Mouse (Mus musculus) heart, embryonic 14.5 days (tissue): ENCODE results near the gene Tspan17. TPM values are rescaled to one million over a fixed set of nuclear protein-coding genes. Genes with fewer than 3 reads are reported as not detected.

Experiments used
- ATAC-seq: fragments of 200-750 bp; cut with Nextera tagmentation; 2 replicates; pipeline ENCODE4 v1.8.0; 2017; ENCODE audit warnings: low read depth, moderate TSS enrichment; ENCODE audit not compliant: insufficient number of reproducible peaks, insufficient read depth, low FRiP score
- H3K27ac ChIP-seq, 2 experiments: fragments of 200-500 bp in 1 of 2; fragments of 300-500 bp in 1 of 2; sonication (generic) in 1 of 2; replicated peaks in 1 of 2; 2 replicates each; pipeline ENCODE4 v1.5.1; 2012 to 2014; ENCODE audit warnings: low read depth in 2 of 2, low read length in 2 of 2, control low read depth in 1 of 2, mild to moderate bottlenecking in 1 of 2, mixed read lengths in 1 of 2; ENCODE audit not compliant: control insufficient read depth in 1 of 2, insufficient read depth in 1 of 2
- H3K27me3 ChIP-seq: fragments of 300-500 bp; sonication (generic); 2 replicates; pipeline ENCODE4 v1.6.1; 2014; ENCODE audit warnings: mild to moderate bottlenecking, low read length, control low read depth; ENCODE audit not compliant: control insufficient read depth, insufficient read depth
- H3K36me3 ChIP-seq: fragments of 300-500 bp; sonication (generic); 2 replicates; pipeline ENCODE4 v1.6.1; 2014; ENCODE audit warnings: mild to moderate bottlenecking, control low read depth, low read length, mixed read lengths; ENCODE audit not compliant: control insufficient read depth, insufficient read depth
- H3K4me1 ChIP-seq, 2 experiments: fragments of 200-500 bp in 1 of 2; fragments of 300-500 bp in 1 of 2; sonication (generic) in 1 of 2; 2 replicates each; pipeline ENCODE4 v1.6.1; 2012 to 2014; ENCODE audit warnings: low read length in 2 of 2, control low read depth in 1 of 2, mixed read lengths in 1 of 2; ENCODE audit not compliant: control insufficient read depth in 2 of 2, insufficient read depth in 2 of 2
- H3K4me2 ChIP-seq: fragments of 300-500 bp; sonication (generic); 2 replicates; pipeline ENCODE4 v1.6.1; 2014; ENCODE audit warnings: mild to moderate bottlenecking, low read length
- H3K4me3 ChIP-seq, 2 experiments: fragments of 200-500 bp in 1 of 2; fragments of 300-500 bp in 1 of 2; sonication (generic) in 1 of 2; 2 replicates each; pipeline ENCODE4 v1.5.1; 2012 to 2014; ENCODE audit warnings: low read length in 2 of 2, mild to moderate bottlenecking in 2 of 2, control low read depth in 1 of 2, low read depth in 1 of 2, moderate library complexity in 1 of 2; ENCODE audit not compliant: control insufficient read depth in 1 of 2, insufficient read depth in 1 of 2
- H3K9ac ChIP-seq: fragments of 300-500 bp; sonication (generic); 2 replicates; pipeline ENCODE4 v1.6.1; 2014; ENCODE audit warnings: mild to moderate bottlenecking, low read length
- H3K9me3 ChIP-seq: fragments of 300-500 bp; sonication (generic); 2 replicates; pipeline ENCODE4 v1.6.1; 2016; ENCODE audit warnings: low read length, control low read depth; ENCODE audit not compliant: control insufficient read depth
- WGBS: fragments of 180-500 bp; shearing (Covaris S2); extraction: QIAGEN DNeasy Blood & Tissue Kit; methylation state at CpG from one replicate; pipeline ENCODE4 v1.1.7; 2014; 5-methylcytosine and 5-hydroxymethylcytosine counted together
- polyA plus RNA-seq: library from polyadenylated mRNA; unstranded; fragments of >200 nt; fragmentation: Nextera tagmentation; extraction: Ambion mirVana; gene quantifications from 2 replicates; pipeline ENCODE4 v1.2.1, GENCODE M21; 2014

Gene Tspan17
- 3.5 and 4.2 TPM in 2 replicates for polyA plus RNA-seq

DNA sequence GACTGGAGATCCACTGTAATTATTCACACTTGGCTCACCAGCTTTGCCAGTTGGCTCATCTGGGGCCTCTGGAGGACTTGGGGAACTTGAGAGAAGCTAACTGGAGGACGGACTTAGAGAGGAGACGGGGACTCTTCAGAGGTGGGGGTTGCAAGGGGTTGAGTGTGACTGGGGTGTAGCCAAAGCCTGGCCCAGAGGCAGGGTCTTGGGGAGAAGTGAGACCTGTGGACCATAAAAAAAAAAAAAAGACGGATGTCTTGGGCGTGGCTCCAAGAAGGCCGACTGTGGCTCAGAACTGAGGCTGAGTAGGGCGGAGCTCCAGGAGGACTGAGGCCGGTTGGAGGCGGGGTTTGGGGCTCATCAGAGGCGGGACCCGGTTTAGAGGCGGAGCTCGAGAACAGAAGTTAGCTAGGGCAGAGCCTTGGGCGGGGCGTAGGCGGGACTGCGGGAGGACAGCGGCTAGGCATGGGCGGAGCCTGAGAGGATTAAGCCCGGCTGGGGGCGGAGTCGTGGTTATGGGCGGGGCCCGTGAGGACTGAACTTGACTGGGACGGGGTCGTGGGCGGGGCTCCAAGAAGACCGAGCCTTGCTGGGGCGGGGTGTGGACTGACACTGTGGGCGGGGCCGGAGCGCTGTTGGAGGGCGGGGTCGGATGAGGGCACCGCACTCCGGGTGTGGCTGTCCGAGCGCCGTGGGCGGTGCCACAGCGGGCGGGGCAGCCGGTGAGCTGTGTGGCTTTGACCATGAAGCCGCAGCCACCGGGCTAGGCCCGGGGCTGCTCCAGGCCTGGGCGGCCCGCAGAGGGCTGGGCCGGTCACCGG, at the start of gene Tspan17:
Gene Tspan17 (plus strand): TSS at position 638 of the 821 bp plus-strand sequence.
- WGBS, result 2% methylated on average over 44 of the region's 49 CpGs
- H3K9me3 ChIP-seq, result no peaks in the 10 kb centered on the region
- H3K27ac ChIP-seq, result no peak within 1 kb of the TSS
- ATAC-seq, result peak; percentile 80
- H3K36me3 ChIP-seq, result no peaks in the 10 kb centered on the region
- H3K9ac ChIP-seq, result peak within 1 kb of the TSS; percentile 55
- peak within 1 kb of the TSS; percentile 95 for H3K4me2 ChIP-seq
- H3K4me1 ChIP-seq, result peaks cover 0 to 10% of the 10 kb centered on the region in 2 experiments; a peak in 3 of 4 replicates
- H3K27me3 ChIP-seq, result peaks cover 30% of the 10 kb centered on the region
- peak within 1 kb of the TSS; percentile 56 for H3K4me3 ChIP-seq

DNA sequence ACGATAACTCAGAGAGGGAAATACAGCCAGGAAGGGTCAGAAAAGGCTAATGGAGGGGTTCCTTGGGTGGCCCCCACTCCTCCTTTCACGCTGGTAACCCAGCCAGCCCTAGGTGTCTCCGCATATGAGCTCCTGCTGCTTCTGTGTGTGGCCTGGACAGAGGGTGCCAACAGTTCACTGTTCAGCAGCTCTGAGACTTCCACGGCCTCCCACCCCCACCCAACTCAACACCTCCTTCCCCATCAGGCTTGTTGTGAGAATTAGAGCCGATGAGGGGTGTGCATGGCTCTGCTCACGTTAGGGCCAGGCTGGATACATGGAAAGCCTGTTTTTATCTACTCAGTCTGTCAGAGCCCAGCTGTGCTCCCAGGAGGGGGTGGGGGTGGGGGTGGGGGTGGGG, 43.1 kb upstream of the Tspan17 start:
- H3K27me3 ChIP-seq, result peaks cover 79% of the 10 kb centered on the region
- H3K4me1 ChIP-seq, result peaks cover 0 to 11% of the 10 kb centered on the region in 2 experiments; a peak in 2 of 4 replicates
- no peak overlapping the region for H3K4me2 ChIP-seq
- no peak overlapping the region for H3K9ac ChIP-seq
- no peaks in the 10 kb centered on the region for H3K36me3 ChIP-seq
- H3K4me3 ChIP-seq, result no peak overlapping the region
- H3K9me3 ChIP-seq, result no peaks in the 10 kb centered on the region
- no peak overlapping the region for H3K27ac ChIP-seq
- no peak for ATAC-seq
- 20% methylated on average over 6 of the region's 6 CpGs for WGBS

DNA sequence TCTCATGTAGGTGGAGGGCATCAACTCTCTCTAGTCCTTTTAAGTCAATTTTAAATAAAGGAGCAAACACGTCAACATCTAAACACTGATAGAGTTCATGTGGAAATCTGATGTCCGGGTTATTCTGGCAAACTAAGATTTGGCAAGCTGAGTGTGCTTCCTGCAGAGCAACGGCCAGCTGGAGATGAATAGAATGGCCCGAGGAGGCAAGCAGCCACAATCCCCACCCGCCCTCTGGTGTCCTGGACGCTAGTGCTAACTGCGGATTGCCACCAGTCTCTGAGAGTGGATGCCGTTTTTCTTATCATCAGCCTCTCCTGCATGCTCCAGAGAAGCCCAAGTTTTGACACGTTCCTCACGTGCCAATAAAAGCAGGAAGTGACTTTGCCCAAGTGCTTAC, 42.3 kb upstream of the Tspan17 start:
- H3K36me3 ChIP-seq, result no peaks in the 10 kb centered on the region
- H3K4me2 ChIP-seq, result no peak overlapping the region
- H3K27me3 ChIP-seq, result peaks cover 79% of the 10 kb centered on the region
- no peak overlapping the region for H3K9ac ChIP-seq
- H3K27ac ChIP-seq, result no peak overlapping the region
- H3K4me1 ChIP-seq, result peaks cover 0 to 11% of the 10 kb centered on the region in 2 experiments; a peak in 2 of 4 replicates
- ATAC-seq, result no peak
- WGBS, result 22% methylated on average over 10 of the region's 10 CpGs
- no peaks in the 10 kb centered on the region for H3K9me3 ChIP-seq
- no peak overlapping the region for H3K4me3 ChIP-seq

DNA sequence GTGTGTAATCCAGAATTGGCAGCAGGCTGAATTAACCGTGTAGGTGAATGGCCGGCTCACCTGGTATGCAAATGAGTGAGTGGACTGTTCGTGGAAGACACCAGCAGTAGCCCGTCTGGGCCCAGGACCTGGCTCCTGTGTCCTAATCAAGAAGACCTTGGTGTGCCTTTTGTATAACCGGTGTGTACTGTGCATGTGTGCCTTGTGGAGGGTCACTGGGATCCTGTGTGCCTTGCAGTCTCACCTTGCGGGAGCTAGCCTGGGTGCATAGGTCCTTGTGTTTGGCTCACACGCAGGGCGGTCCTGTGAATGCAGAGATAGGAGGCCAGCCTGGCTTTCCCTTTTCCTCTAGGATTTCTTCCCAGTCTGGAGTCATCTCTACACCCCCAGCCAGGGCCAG, 41.0 kb upstream of the Tspan17 start:
- H3K4me1 ChIP-seq, result peaks cover 0 to 11% of the 10 kb centered on the region in 2 experiments; a peak in 2 of 4 replicates
- no peak overlapping the region for H3K4me3 ChIP-seq
- H3K9me3 ChIP-seq, result no peaks in the 10 kb centered on the region
- no peak overlapping the region for H3K27ac ChIP-seq
- H3K9ac ChIP-seq, result no peak overlapping the region
- H3K36me3 ChIP-seq, result no peaks in the 10 kb centered on the region
- no peak for ATAC-seq
- H3K4me2 ChIP-seq, result no peak overlapping the region
- H3K27me3 ChIP-seq, result peaks cover 78% of the 10 kb centered on the region
- WGBS, result 75% methylated on average over 8 of the region's 8 CpGs

DNA sequence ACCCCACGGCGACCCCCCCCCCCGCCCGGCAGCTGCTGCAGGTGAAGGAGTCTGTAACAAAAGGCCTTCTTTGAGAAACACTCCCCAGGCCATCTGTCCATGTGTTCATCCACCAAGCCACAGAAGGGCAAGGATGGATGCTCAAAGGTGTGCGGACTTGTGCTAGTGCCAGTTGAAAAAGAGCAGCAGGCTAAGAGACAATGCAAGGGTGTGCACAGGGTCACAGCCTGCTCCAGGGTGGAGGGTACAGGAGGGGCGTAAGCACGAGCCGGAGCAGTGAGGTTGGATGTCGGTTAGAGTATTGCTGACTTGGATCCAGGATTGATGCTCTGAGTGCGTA, 40.5 kb upstream of the Tspan17 start:
- Histone ChIP-seq H3K9me3 (no peaks in the 10 kb centered on the region), H3K36me3 (no peaks in the 10 kb centered on the region), H3K4me2 (no peak overlapping the region), H3K27me3 (peaks cover 78% of the 10 kb centered on the region), H3K27ac (no peak overlapping the region), H3K4me3 (no peak overlapping the region), H3K9ac (no peak overlapping the region), H3K4me1 (peaks cover 0 to 11% of the 10 kb centered on the region in 2 experiments; a peak in 2 of 4 replicates)
- no peak for ATAC-seq
- WGBS, result 54% methylated on average over 10 of the region's 10 CpGs

DNA sequence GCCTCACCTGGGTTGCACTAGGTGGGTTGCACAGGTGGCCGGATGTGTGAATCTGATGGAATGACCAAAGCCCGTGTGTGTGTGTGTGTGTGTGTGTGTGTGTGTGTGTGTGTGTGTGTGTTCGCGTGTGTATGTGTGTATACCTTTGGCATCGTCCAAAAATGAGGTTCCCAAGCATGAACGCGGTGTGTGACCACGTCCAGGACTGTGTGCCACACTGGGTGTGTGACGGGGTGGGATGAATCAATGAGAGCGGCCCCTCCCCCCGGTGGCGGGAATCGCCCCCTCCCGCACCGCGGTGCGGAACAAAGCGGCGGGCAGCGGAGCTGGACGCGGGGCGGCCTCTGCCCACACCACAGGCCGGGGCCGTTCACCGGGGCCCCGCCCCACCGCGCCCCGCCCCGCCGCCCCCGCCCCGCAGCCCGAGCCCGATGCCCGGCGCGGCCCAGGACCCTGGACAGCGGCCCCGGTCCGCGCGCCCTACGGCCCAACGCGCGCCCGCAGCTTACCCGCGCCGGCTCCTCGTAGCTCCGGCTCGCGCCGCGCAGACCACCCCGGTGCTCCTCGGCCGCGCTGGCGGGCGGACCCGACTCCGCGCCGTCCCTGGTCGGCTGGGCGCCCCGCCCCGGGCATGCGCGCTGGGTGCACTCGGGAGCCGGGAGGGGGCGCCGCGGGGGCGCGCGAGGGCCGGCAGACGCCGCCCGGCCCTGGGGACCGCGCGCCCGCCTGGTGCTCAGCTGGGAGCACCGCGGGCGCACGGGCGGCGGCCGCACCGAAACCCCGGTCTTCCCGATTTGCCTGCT, 39.9 kb upstream of the Tspan17 start:
- H3K27ac ChIP-seq, result no peak overlapping the region
- H3K36me3 ChIP-seq, result no peaks in the 10 kb centered on the region
- H3K27me3 ChIP-seq, result peaks cover 75% of the 10 kb centered on the region
- H3K4me3 ChIP-seq, result peak overlapping the region; percentile 51
- H3K9me3 ChIP-seq, result no peaks in the 10 kb centered on the region
- H3K9ac ChIP-seq, result no peak overlapping the region
- peak overlapping the region; percentile 90 for H3K4me2 ChIP-seq
- peak; percentile 35 for ATAC-seq
- peaks cover 0 to 11% of the 10 kb centered on the region in 2 experiments; a peak in 2 of 4 replicates for H3K4me1 ChIP-seq
- 3% methylated on average over 50 of the region's 100 CpGs for WGBS

DNA sequence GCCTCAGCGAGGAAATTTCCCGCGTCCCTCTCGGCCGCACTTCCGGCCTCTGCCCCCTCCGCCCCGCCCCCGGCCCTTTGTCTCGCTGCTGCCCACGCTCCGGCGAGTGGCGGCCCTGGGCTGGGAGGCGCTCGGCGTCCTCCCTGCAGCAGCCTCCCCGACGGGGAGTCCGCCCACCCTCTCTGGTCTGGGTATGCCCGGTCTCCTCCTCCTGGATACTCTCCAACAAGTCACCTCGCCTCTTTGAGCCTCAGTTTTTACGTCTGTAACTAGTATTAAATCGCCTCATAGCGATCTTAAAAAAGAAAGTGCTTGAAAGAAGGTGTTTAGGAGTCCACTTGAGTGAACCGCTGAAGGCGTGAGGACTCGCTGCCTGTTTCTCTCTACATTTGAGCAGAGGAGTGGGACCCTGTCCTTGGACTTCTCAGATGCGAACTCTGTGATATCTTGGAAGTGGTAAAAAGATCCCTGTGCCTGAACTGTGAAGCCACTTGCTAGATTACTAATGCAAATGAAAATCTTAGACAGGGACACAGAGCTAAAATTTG, 39.2 kb upstream of the Tspan17 start, which contains the start of gene Gprin1:
Gene Gprin1 (minus strand): TSS at position 11 of the 548 bp plus-strand sequence.
- Histone ChIP-seq H3K9me3 (no peaks in the 10 kb centered on the region), H3K9ac (no peak within 1 kb of the TSS), H3K4me3 (peak within 1 kb of the TSS; percentile 51), H3K36me3 (no peaks in the 10 kb centered on the region), H3K27ac (no peak within 1 kb of the TSS), H3K4me2 (peak within 1 kb of the TSS; percentile 90), H3K27me3 (peaks cover 73% of the 10 kb centered on the region), H3K4me1 (peaks cover 0 to 11% of the 10 kb centered on the region in 2 experiments; a peak in 2 of 4 replicates)
- ATAC-seq, result no peak
- WGBS, result 3% methylated on average over 23 of the region's 29 CpGs
